Mouse (Mus musculus): ENCODE data around the gene Tnip1. TPM values are rescaled to one million over a fixed set of nuclear protein-coding genes. Genes with fewer than 3 reads are reported as not detected.

Tnip1 gene
- polyA plus RNA-seq, 1 experiment from 2014 or later = 24.2 TPM

DNA sequence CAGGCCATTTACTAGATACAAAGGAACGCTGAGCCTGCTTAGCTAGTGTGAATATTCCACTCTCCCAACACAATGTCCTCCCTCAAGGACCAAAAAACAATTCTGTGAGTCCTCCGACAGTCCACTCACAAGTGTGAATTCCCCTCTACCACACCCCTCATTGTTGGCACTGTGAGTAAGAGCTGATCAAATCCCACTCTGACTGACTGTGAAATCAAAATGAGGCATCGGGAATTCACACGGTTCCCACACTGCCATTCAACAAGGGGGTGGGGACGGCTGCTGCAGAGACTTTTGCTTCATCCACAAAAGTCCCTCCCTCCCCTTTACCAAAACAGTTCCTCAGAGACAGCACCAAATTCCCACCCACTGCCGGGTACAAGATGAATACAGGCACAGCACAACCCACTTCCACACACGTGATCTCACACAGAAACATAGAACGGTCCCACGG is 8.7 kb downstream of the Tnip1 start:
- 38% methylated on average over 9 of the region's 9 CpGs for WGBS
- H3K27ac ChIP-seq = no peak overlapping the region
- H3K9me3 ChIP-seq = no peaks in the 10 kb centered on the region
- no peak for ATAC-seq (ENCODE audit: insufficient number of reproducible peaks, low FRiP score, low TSS enrichment, low read depth)
- H3K27me3 ChIP-seq = no peaks in the 10 kb centered on the region
- no peak overlapping the region for H3K9ac ChIP-seq
- H3K36me3 ChIP-seq = 0 out of 2 replicates have a peak, but pooled peaks cover 5% of the 10 kb centered on the region
- H3K4me3 ChIP-seq = no peak overlapping the region; the same call in 1 of the 2 replicates
- H3K4me2 ChIP-seq = no peak overlapping the region; the same call in 1 of the 2 replicates
- H3K4me1 ChIP-seq = peaks cover 11% of the 10 kb centered on the region

DNA sequence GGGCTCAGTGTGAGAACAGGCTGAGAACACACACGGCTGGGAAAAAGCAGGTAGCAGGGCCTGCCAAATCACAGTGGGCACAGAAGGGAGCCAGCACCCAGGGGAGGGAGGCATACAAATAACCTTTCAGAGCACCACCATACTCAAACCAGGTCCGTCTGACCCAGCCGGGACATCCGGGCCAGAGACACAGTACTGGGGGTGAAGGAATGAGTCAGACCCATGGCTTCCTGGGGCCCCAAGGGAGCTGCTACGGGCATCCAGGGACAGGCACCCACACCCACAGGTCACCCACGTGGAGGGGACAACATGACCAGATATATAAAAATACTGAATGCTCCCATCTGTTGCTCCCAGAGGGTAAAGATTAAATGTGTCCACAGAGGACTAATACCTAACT is 10.1 kb downstream of the Tnip1 start:
- H3K4me3 ChIP-seq = no peak overlapping the region
- ATAC-seq (ENCODE audit: insufficient number of reproducible peaks, low FRiP score, low TSS enrichment, low read depth) = no peak
- H3K27ac ChIP-seq = no peak overlapping the region
- no peaks in the 10 kb centered on the region for H3K9me3 ChIP-seq
- no peak overlapping the region for H3K4me2 ChIP-seq
- H3K9ac ChIP-seq = no peak overlapping the region
- H3K27me3 ChIP-seq = no peaks in the 10 kb centered on the region
- 0 out of 2 replicates have a peak, but pooled peaks cover 5% of the 10 kb centered on the region for H3K36me3 ChIP-seq
- peaks cover 11% of the 10 kb centered on the region for H3K4me1 ChIP-seq
- WGBS = 66% methylated on average over 6 of the region's 6 CpGs

DNA sequence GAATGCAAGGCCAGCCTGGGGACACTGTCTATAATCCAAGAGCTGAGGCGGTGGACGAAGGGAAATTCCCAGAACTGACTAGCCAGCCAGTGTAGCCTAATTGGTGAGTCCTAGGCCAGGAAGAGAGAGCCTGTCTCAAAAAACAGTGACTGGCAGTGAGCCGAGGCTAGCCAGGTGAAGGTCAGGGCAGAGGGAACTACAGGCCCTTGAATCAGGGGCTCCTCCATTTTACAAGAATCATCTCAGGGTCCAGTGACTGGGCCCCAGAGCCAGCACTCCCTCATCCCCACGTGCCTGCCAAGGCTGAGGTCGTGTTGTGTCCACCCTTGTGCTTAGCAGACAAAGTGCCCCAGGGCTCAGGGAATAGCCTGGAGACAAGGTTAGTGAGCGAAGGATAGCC is 12.0 kb downstream of the Tnip1 start:
- 0 out of 2 replicates have a peak, but pooled peaks cover 8% of the 10 kb centered on the region for H3K36me3 ChIP-seq
- no peak overlapping the region for H3K9ac ChIP-seq
- H3K4me3 ChIP-seq = no peak overlapping the region
- no peaks in the 10 kb centered on the region for H3K9me3 ChIP-seq
- no peak overlapping the region for H3K27ac ChIP-seq
- WGBS = 73% methylated on average over 6 of the region's 6 CpGs
- no peak overlapping the region for H3K4me2 ChIP-seq
- no peak for ATAC-seq (ENCODE audit: insufficient number of reproducible peaks, low FRiP score, low TSS enrichment, low read depth)
- H3K27me3 ChIP-seq = no peaks in the 10 kb centered on the region
- H3K4me1 ChIP-seq = peaks cover 11% of the 10 kb centered on the region

DNA sequence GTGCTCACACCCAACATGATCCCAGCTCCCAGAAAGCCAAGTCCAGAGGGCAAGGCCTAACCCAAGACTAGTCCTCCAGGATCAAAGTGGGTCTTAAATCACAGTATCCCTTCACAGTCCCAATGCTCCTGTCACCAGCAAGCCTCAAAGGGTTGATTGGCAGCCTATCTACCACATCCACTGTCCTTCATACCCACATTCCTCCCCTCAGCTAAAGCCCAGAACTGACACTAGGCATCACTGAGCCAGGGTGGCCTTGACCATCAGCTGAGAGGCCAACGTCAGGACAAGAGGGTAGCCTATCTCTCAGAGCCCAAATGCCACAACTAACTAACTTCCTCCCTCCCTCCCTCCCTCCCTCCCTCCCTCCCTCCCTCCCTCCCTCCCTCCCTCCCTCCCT is 13.0 kb downstream of the Tnip1 start:
- H3K36me3 ChIP-seq = peaks cover 8% of the 10 kb centered on the region; the same call in 1 of the 2 replicates
- 75% methylated on average over 1 of the region's 1 CpGs for WGBS
- no peak overlapping the region for H3K4me3 ChIP-seq
- no peak overlapping the region for H3K27ac ChIP-seq
- H3K27me3 ChIP-seq = no peaks in the 10 kb centered on the region
- peaks cover 11% of the 10 kb centered on the region for H3K4me1 ChIP-seq
- H3K4me2 ChIP-seq = no peak overlapping the region
- H3K9ac ChIP-seq = no peak overlapping the region
- H3K9me3 ChIP-seq = no peaks in the 10 kb centered on the region
- ATAC-seq (ENCODE audit: insufficient number of reproducible peaks, low FRiP score, low TSS enrichment, low read depth) = no peak

DNA sequence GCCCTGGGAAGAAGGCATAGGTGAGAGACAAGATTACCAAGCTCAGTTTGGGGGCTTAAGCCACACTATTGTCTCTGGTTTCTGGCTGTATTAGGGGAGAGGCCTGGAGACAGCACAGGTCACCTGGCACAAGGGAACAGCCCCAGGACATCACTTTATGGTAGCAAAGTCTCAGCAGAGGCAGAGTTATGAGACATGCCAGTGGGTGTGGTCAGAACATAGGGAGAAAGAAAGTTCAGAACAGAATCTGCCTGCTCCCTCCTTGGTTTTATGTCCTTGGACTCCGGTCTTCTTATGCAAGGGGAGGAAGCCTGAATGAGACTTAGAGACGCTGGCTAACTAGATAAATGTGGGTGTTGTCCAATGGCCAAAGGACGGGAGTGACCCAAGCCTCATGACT is 18.0 kb downstream of the Tnip1 start:
- Histone ChIP-seq H3K4me2 (no peak overlapping the region), H3K36me3 (peaks cover 4% of the 10 kb centered on the region; the same call in 1 of the 2 replicates), H3K4me1 (no peaks in the 10 kb centered on the region), H3K9me3 (no peaks in the 10 kb centered on the region), H3K27me3 (no peaks in the 10 kb centered on the region), H3K9ac (no peak overlapping the region), H3K4me3 (no peak overlapping the region), H3K27ac (no peak overlapping the region)
- no peak for ATAC-seq (ENCODE audit: insufficient number of reproducible peaks, low FRiP score, low TSS enrichment, low read depth)
- 83% methylated on average over 3 of the region's 3 CpGs for WGBS

DNA sequence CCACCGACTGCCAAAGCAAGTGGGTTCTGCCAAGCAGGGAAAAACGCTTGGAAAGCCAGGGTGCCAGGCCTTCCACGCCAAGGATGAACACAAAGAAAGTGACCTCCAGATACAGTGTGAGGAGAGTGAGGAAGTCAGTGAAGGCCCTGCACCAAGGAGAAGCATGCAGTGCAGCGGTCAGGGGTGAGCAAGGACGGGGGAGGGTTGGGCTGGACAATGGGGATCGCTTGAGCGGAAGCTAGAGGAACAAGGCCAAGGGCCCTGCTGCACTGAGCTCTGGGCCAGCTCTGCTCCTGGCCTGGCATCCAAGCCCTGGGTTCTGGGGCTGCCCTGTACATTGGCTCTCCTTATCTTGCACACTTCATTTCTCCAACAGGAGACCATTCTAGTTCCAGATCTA is 22.7 kb downstream of the Tnip1 start:
- Histone ChIP-seq H3K27ac (no peak overlapping the region), H3K4me1 (peaks cover 3% of the 10 kb centered on the region; the same call in 1 of the 2 replicates), H3K4me2 (no peak overlapping the region), H3K9me3 (no peaks in the 10 kb centered on the region), H3K27me3 (no peaks in the 10 kb centered on the region), H3K36me3 (peaks cover 36% of the 10 kb centered on the region), H3K4me3 (no peak overlapping the region), H3K9ac (no peak overlapping the region)
- 86% methylated on average over 7 of the region's 7 CpGs for WGBS
- no peak for ATAC-seq (ENCODE audit: insufficient number of reproducible peaks, low FRiP score, low TSS enrichment, low read depth)

DNA sequence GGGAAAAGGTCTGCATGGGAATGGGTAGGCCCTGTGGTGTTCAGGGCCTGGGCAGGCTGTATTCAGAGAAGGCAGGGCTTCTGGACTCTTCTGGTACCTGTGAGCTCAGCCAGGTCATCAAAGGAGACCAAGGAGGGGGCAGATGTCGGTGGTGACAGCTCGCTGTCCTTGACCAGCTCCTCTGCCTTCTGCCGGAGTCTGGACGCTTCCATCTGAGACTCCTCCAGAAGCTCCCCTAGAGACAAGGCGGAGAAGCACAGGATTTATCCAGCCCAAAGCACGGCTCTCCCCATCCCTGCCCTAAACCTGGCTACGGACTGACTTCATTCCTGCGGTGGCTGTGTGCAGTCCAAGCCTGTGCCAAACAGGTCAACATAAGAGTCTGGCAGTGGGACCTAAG is 23.2 kb downstream of the Tnip1 start:
- WGBS = 83% methylated on average over 8 of the region's 8 CpGs
- no peak overlapping the region for H3K4me3 ChIP-seq
- ATAC-seq (ENCODE audit: insufficient number of reproducible peaks, low FRiP score, low TSS enrichment, low read depth) = no peak
- no peak overlapping the region for H3K4me2 ChIP-seq
- H3K9ac ChIP-seq = no peak overlapping the region
- no peaks in the 10 kb centered on the region for H3K9me3 ChIP-seq
- peaks cover 38% of the 10 kb centered on the region for H3K36me3 ChIP-seq
- H3K27me3 ChIP-seq = no peaks in the 10 kb centered on the region
- H3K27ac ChIP-seq = no peak overlapping the region
- H3K4me1 ChIP-seq = peaks cover 3% of the 10 kb centered on the region; the same call in 1 of the 2 replicates

DNA sequence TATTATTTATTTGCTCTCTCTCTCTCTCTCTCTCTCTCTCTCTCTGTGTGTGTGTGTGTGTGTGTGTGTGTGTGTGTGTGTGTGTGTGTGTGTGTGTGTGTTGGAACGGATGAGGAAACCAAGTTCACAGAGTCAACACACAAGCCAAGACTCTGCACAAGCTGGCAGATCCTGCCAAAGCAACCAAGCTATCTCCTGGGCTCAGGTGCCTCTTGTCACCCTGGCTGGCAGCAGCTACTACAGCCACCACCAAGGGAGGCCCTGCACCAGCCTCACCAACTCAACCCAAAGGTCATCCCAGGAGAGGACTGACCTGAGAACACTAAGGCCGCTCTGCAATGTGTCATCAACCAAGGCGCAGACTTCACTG is 26.0 kb downstream of the Tnip1 start:
- peaks cover 3% of the 10 kb centered on the region; the same call in 1 of the 2 replicates for H3K4me1 ChIP-seq
- no peak overlapping the region for H3K27ac ChIP-seq
- no peak overlapping the region for H3K4me3 ChIP-seq
- no peak overlapping the region for H3K4me2 ChIP-seq
- no peak overlapping the region for H3K9ac ChIP-seq
- WGBS = 89% methylated on average over 3 of the region's 3 CpGs
- H3K9me3 ChIP-seq = no peaks in the 10 kb centered on the region
- H3K36me3 ChIP-seq = peaks cover 63% of the 10 kb centered on the region
- H3K27me3 ChIP-seq = no peaks in the 10 kb centered on the region
- no peak for ATAC-seq (ENCODE audit: insufficient number of reproducible peaks, low FRiP score, low TSS enrichment, low read depth)

DNA sequence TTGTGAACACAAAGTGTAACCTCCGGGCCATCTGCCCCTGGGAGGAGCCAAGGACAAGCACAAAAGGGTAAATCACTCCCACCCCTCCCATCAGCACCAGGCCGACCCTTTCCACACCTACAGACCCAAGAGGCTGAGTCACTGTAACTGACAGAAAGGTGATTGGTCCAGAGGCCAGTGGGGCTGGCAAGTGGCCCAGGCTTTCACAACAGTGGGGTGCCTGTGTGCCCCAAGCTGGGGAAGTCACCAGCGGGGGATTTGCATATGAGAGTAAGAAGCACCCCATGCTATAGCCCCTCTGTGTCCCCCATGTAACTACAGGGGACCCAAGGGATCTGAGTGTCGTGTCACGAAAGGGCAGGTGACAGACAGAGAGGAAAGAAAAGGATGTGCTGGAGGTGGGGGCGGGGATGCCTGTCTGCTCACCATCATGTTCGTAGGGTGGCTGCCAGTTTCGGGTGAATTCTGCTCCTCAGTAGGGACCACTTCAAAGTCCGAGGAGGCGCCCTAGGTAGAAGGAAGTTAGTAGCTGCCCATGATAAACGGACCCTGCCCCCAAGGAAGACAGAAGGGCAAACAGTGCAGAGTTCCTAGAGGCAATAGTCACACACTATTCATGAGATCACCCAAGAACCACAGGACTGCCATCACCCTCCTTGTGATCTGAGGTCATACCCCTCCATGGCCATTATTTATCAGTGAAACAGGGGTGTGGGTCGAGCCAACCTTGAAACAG is 26.5 kb downstream of the Tnip1 start:
- Histone ChIP-seq H3K9me3 (no peaks in the 10 kb centered on the region), H3K4me1 (peaks cover 3% of the 10 kb centered on the region; the same call in 1 of the 2 replicates), H3K36me3 (peaks cover 69% of the 10 kb centered on the region), H3K27me3 (no peaks in the 10 kb centered on the region), H3K4me2 (no peak overlapping the region), H3K27ac (no peak overlapping the region), H3K4me3 (no peak overlapping the region), H3K9ac (no peak overlapping the region)
- ATAC-seq (ENCODE audit: insufficient number of reproducible peaks, low FRiP score, low TSS enrichment, low read depth) = no peak
- WGBS = 43% methylated on average over 12 of the region's 12 CpGs

DNA sequence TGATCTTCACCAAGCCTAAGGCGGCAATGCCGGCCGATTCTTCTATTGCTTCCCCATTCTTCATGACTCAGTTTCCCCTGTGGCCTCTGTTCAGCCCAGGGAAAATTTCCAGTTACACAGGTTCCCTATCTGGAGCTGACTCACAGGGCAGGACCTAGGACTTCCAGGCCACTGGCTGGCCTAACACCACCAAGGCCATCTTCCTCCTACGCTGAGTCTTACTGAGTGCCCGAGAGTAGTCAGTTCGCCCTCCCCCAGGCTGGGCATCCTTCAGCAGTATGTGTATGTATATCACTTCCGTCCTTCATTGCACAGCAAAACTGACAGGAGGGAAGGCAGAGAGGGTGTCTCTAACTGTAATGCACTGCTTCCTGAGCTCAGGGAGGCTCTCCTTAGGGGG is 28.5 kb downstream of the Tnip1 start:
- peaks cover 86% of the 10 kb centered on the region for H3K36me3 ChIP-seq
- no peak overlapping the region for H3K27ac ChIP-seq
- 89% methylated on average over 7 of the region's 7 CpGs for WGBS
- no peak overlapping the region for H3K4me3 ChIP-seq
- no peaks in the 10 kb centered on the region for H3K27me3 ChIP-seq
- H3K9me3 ChIP-seq = no peaks in the 10 kb centered on the region
- H3K9ac ChIP-seq = no peak overlapping the region
- peaks cover 3% of the 10 kb centered on the region; the same call in 1 of the 2 replicates for H3K4me1 ChIP-seq
- H3K4me2 ChIP-seq = no peak overlapping the region
- no peak for ATAC-seq (ENCODE audit: insufficient number of reproducible peaks, low FRiP score, low TSS enrichment, low read depth)

DNA sequence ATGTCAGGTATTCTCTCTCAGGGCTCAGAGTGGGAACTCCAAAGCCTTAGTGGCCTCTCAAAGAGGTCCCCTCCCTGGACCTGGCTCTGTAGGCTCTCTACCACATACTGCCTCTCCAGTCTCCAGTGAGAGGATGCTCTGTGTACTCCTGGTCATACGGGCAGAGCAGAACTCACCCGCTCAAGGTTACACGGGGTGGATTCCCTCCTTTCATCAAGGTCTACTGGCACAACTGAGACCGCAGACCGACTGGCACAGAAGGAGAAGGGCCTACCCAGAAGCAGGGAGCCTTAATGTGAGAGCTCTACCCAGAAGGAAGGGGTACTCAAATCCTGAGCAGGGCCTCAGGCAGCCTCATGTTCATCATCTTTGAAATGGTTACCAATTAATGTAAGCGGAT is 30.2 kb downstream of the Tnip1 start:
- Histone ChIP-seq H3K9me3 (no peaks in the 10 kb centered on the region), H3K27ac (no peak overlapping the region), H3K36me3 (peaks cover 89% of the 10 kb centered on the region), H3K4me1 (peaks cover 3% of the 10 kb centered on the region; the same call in 1 of the 2 replicates), H3K4me2 (no peak overlapping the region), H3K9ac (no peak overlapping the region), H3K4me3 (no peak overlapping the region), H3K27me3 (no peaks in the 10 kb centered on the region)
- 93% methylated on average over 6 of the region's 6 CpGs for whole genome bisulfite sequencing
- ATAC-seq (ENCODE audit: insufficient number of reproducible peaks, low FRiP score, low TSS enrichment, low read depth) = no peak

DNA sequence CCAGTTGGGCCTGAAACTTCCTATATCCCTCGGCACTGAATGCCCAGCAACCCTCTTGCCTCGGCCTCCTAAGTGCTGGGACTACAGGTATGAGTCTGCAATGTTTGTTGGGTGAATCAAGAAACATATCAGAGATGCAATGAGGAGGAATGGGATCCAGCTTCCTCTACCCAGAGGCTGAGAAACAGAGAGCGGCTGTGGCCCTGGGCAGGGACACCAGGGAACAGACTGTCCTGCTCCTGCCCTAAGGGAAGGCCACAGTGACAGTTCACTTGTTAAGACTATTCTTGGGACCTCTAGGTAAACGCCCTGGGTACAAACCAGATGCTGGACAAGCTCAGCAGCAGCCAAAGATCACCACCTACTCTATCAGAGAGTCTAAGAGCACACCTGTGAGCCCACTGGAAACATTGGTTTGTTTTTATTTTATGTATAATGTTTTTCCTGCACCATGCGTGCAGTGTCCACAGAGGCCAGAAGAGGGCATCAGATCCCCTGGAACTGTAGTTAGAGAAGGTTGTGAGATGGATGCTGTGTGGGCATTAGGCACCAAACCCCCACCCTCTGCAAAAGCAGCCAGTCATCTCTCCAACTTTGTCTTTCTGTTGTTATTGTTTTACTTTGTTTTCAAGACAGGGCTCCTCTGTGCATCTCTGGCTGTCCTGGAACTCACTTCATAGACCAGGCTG is 31.2 kb downstream of the Tnip1 start:
- Histone ChIP-seq H3K4me3 (no peak overlapping the region), H3K36me3 (peaks cover 92% of the 10 kb centered on the region), H3K9me3 (no peaks in the 10 kb centered on the region), H3K27ac (no peak overlapping the region), H3K27me3 (no peaks in the 10 kb centered on the region), H3K9ac (no peak overlapping the region), H3K4me1 (peaks cover 3% of the 10 kb centered on the region; the same call in 1 of the 2 replicates), H3K4me2 (no peak overlapping the region)
- no peak for ATAC-seq (ENCODE audit: insufficient number of reproducible peaks, low FRiP score, low TSS enrichment, low read depth)
- WGBS = 63% methylated on average over 5 of the region's 5 CpGs
